Mouse (Mus musculus) E14TG2a.4 (cell line): ENCODE data around the gene Sft2d1.

Experiments used
- H3K27me3 ChIP-seq: 2 replicates; pipeline ENCODE4 v1.6.1; 2014; ENCODE audit warnings: low read length, control low read depth; ENCODE audit not compliant: insufficient read depth
- H3K36me3 ChIP-seq: 2 replicates; pipeline ENCODE4 v1.6.1; 2014; ENCODE audit warnings: low read length, control low read depth; ENCODE audit not compliant: insufficient read depth
- H3K4me1 ChIP-seq: replicated peaks from 2 replicates; pipeline ENCODE4 v1.6.1; 2014; ENCODE audit warnings: low read depth, low read length, control low read depth
- H3K4me3 ChIP-seq: replicated peaks from 2 replicates; pipeline ENCODE4 v1.5.1; 2014; ENCODE audit warnings: mild to moderate bottlenecking, low read length
- H3K9me3 ChIP-seq: 2 replicates; pipeline ENCODE4 v1.6.1; 2014; ENCODE audit warnings: low read length, control low read depth
- CTCF ChIP-seq: conservative IDR thresholded peaks from 2 replicates; pipeline ENCODE4 v1.5.1; 2014; ENCODE audit warnings: low read length
- NANOG ChIP-seq: IDR thresholded peaks from 2 replicates; pipeline ENCODE4 v1.6.1; 2014; ENCODE audit warnings: borderline replicate concordance, low read length, mixed read lengths
- POU5F1 ChIP-seq: IDR thresholded peaks from 2 replicates; pipeline ENCODE4 v1.6.1; 2014; ENCODE audit warnings: low read length, borderline replicate concordance

Gene Sft2d1

GRCm38 (mm10) chr17:8357498-8357897, 46.6 kb downstream of the Sft2d1 start:
- Histone ChIP-seq H3K4me1 (peaks cover 21% of the 10 kb centered on the region), H3K9me3 (0 out of 2 replicates have a peak, but pooled peaks cover 7% of the 10 kb centered on the region), H3K4me3 (no peak overlapping the region), H3K36me3 (no peaks in the 10 kb centered on the region), H3K27me3 (peaks cover 37% of the 10 kb centered on the region)
- TF ChIP-seq NANOG (no peak), CTCF (no peak), POU5F1 (no peak)

DNA sequence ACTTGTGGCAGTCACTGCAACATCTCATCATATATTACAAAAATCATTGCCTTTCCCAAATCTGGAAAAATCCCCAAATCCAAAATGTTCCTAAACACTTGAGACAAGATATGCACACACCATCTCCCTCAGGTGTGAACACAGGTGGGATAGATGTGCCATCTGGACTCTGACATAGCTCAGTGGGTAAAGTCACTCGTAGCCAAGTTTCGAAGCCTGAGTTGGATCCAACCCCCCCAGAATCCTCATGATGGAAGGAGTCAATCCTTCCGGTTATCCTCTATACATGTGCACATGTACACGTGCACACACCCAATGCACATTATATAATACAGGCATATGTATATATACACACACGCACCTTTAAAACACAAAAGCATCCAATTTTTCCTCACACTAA, 50.0 kb downstream of the Sft2d1 start:
- no peaks in the 10 kb centered on the region for H3K9me3 ChIP-seq
- no peak for TF ChIP-seq CTCF
- TF ChIP-seq NANOG = no peak
- TF ChIP-seq POU5F1 = no peak
- H3K27me3 ChIP-seq = peaks cover 55% of the 10 kb centered on the region
- no peak overlapping the region for H3K4me3 ChIP-seq
- H3K36me3 ChIP-seq = no peaks in the 10 kb centered on the region
- peaks cover 25% of the 10 kb centered on the region for H3K4me1 ChIP-seq

DNA sequence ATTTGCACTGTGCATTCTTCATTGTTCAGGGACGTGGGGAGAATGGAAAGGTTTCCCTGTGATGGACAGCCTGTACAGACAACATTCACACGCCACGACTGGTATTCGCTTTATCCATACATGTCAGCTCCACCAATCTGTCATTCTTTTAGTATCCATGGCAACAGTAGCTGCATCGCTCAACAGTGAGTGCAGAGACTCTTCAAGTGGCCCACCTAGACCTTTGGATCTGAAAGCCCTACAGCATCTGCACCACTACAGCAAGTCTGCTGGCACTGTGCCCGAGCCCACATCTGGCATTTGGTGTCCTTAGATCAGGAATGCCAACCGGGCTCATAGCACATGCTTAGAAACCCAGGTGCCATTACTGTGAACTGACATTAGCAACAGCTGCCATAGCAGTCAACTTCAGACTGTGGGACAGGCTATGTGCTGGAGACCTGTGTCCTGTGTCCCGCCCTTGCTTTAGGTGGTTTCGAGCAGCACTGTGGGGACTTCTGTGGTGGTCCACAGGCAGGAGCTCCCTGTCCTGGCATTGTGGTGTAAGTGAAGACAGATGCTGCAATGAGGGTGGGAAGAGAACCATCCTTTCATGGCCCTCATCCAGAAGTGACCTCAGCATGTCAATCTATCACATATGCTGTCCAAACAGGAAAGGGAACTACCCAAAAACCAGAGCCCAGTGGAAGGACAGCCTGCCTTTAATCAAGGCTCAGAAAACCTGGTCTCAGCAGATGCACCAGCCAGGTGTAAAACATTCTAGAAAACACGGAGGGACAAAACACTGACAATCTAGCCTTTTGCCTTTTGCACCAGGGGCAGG, 50.6 kb downstream of the Sft2d1 start:
- H3K27me3 ChIP-seq = peaks cover 58% of the 10 kb centered on the region
- no peaks in the 10 kb centered on the region for H3K36me3 ChIP-seq
- H3K4me1 ChIP-seq = peaks cover 27% of the 10 kb centered on the region
- TF ChIP-seq POU5F1 (no peak), NANOG (no peak), CTCF (no peak)
- H3K4me3 ChIP-seq = no peak overlapping the region
- no peaks in the 10 kb centered on the region for H3K9me3 ChIP-seq

DNA sequence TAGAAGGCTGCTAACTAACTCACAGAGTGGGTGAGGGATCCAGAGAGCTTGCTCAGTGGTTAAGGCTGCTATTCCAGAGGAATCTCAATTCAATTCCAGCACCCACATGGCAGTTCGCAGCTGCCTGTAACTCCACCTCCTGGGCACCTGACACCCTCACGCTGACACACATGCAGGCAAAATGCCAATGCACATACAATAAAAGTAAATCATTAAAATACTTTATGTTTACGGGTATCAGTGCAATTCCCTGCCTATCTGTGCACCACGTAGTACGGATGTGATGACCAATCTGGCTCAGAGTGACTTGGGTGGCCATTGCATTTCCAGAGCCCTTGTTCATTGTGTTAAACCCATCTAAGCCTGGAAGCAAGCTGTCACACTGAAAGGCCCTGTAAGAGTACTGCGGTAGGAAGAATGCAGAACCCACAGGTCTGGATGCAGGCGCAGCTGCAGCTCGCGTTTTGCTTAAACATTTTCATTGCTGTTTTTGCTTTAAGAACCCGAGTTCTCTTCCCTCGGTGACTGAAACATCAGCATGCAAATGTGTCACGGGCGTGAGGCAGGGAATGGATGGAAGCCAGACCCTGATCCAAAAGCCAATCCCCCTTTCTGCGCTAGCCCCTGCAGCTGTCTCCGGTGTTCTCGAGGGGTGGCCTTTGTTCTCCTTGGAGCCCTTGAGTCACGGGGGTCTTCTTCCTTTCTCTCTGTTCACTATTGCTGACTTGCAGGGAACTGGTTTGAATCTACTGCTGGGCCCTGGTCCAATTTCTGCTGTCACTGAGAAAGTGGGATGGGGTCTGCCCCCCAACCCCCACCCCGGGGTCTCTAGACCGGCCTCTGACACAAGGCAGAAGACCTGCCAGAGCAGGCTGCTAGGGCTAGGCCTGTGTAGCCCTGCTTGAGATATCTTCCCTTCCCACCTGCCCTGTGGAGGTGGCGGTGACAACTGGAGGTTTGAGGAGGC, 56.9 kb downstream of the Sft2d1 start:
- H3K36me3 ChIP-seq = no peaks in the 10 kb centered on the region
- H3K4me1 ChIP-seq = peaks cover 64% of the 10 kb centered on the region
- peaks cover 27% of the 10 kb centered on the region for H3K27me3 ChIP-seq
- no peaks in the 10 kb centered on the region for H3K9me3 ChIP-seq
- H3K4me3 ChIP-seq = peak overlapping the region; percentile 23; the same call in 1 of the 2 replicates
- TF ChIP-seq POU5F1 (no peak), CTCF (no peak), NANOG (no peak)

DNA sequence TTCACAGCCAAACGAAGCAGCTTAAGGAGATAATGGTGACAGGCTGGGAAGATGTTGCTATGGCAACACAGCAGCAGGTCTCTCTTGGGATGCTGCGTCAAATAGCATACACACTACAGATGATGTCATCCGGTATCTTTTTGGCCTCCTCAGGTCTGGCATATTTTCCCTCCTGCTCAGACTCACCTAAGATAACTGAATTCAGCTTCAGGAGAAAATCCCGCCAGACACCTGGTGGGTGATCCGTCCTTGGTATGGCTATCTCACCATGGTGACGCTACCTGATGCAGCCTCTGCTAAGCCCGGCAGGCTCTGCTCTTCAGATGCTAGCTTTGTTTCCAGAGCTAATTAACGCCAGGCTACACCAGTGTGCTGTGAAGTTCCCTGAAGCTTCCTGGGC, 57.7 kb downstream of the Sft2d1 start:
- Histone ChIP-seq H3K27me3 (peaks cover 23% of the 10 kb centered on the region), H3K4me1 (peaks cover 71% of the 10 kb centered on the region), H3K36me3 (no peaks in the 10 kb centered on the region), H3K9me3 (no peaks in the 10 kb centered on the region), H3K4me3 (no peak overlapping the region)
- TF ChIP-seq POU5F1 = no peak
- TF ChIP-seq NANOG = no peak
- TF ChIP-seq CTCF = no peak

DNA sequence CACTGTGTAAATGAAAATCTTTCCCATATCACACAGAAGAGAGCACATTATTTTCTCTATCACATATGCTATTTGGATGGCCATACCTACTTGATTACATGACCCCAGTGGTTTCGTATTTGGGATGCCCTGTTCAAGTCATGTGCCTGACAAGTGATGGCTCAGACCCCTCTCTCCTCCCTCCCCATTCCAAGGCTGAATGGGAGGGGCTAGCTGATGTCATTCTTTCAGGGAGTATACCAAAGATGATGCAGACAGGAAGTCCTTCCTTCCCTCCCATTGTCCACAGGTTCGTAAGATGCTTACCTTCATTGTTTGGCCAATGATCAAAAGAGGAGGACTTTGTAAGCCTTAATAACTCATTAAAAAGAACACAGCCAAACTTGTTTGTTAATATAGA, 58.3 kb downstream of the Sft2d1 start:
- H3K4me3 ChIP-seq = no peak overlapping the region
- H3K4me1 ChIP-seq = peaks cover 72% of the 10 kb centered on the region
- TF ChIP-seq POU5F1 (no peak), CTCF (no peak), NANOG (no peak)
- H3K36me3 ChIP-seq = no peaks in the 10 kb centered on the region
- H3K27me3 ChIP-seq = peaks cover 20% of the 10 kb centered on the region
- no peaks in the 10 kb centered on the region for H3K9me3 ChIP-seq

DNA sequence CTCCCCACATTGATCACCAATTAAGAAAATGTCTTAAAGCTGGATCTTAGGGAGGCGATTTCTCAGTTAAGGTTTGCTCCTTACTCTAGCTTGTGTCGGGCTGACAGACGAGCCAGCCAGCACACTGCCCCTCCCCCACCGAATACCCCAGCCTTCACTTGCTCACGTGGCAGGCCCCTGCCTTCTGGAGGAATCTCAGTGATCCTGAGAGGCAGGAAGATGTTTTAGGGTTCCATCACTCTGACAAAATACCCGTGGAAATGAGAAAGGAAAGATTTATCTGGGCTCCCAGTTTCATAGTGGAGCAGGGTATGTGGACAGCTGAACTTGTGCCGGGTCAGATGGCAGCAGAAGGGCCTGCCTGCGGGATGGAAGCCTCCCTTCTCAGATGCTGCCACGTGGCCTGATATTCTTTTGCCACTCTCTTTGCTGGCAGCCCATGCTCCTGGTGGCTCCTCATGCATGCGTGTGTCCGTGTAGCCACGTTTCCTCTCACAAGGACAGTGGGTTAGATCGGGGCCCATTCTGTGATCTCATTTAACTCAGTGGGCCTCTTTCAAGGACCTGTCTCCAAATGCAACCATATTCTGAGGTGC, 59.8 kb downstream of the Sft2d1 start:
- H3K27me3 ChIP-seq = peaks cover 11% of the 10 kb centered on the region
- H3K4me3 ChIP-seq = 0 out of 2 replicates have a peak overlapping the region, but pooled peaks have one; percentile 50
- TF ChIP-seq POU5F1 (no peak), NANOG (no peak), CTCF (no peak)
- peaks cover 88% of the 10 kb centered on the region for H3K4me1 ChIP-seq
- H3K9me3 ChIP-seq = no peaks in the 10 kb centered on the region
- no peaks in the 10 kb centered on the region for H3K36me3 ChIP-seq

DNA sequence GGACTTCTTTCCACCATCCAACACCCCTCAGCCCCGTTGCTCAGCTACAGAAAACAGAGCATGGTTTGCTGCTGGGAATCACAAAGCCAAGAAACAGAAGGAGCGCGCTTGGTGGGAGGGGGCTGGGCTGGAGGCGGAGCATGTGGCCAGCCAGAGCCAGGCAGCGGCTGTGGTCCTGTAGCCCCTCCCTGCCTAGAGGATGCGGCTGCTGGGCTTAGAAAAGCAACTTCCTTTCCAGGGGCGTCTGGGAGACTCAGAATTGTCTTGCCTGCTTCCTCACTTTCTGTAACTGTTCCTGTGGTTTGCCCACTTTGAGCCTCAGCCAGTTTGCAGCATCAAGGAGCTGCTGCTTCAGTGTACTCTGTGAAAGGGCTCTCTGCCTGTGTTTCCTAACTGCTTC, 60.9 kb downstream of the Sft2d1 start:
- TF ChIP-seq POU5F1 (no peak), CTCF (no peak), NANOG (no peak)
- no peaks in the 10 kb centered on the region for H3K36me3 ChIP-seq
- H3K9me3 ChIP-seq = no peaks in the 10 kb centered on the region
- H3K4me1 ChIP-seq = peaks cover 87% of the 10 kb centered on the region
- peak overlapping the region; percentile 50 for H3K4me3 ChIP-seq
- H3K27me3 ChIP-seq = peaks cover 3% of the 10 kb centered on the region; the same call in 1 of the 2 replicates
